Mouse (Mus musculus) ES-Bruce4 (cell line): ENCODE results near the gene Leng1. TPM values are rescaled to one million over a fixed set of nuclear protein-coding genes. Genes with fewer than 3 reads are reported as not detected.

ENCODE experiments used
- H3K27ac ChIP-seq: 2 replicates; pipeline ENCODE4 v1.5.1; 2012; ENCODE audit warnings: low read length, inconsistent platforms; ENCODE audit not compliant: insufficient read depth
- H3K27me3 ChIP-seq: 2 replicates; pipeline ENCODE4 v1.6.1; 2012; ENCODE audit warnings: mild to moderate bottlenecking, low read length, inconsistent platforms; ENCODE audit not compliant: control insufficient read depth, poor library complexity, insufficient read depth, severe bottlenecking
- H3K36me3 ChIP-seq: 2 replicates; pipeline ENCODE4 v1.6.1; 2012; ENCODE audit warnings: inconsistent platforms, mild to moderate bottlenecking, low read length, moderate library complexity; ENCODE audit not compliant: control insufficient read depth, poor library complexity, insufficient read depth, severe bottlenecking
- H3K4me1 ChIP-seq: one replicate; pipeline ENCODE4 v1.8.1; 2011; ENCODE audit warnings: low read length; ENCODE audit not compliant: control insufficient read depth, insufficient read depth
- H3K4me3 ChIP-seq: 2 replicates; pipeline ENCODE4 v1.5.1; 2011; ENCODE audit warnings: low read depth, mild to moderate bottlenecking, low read length
- H3K9ac ChIP-seq: 2 replicates; pipeline ENCODE4 v1.6.1; 2012; ENCODE audit warnings: low read depth, mild to moderate bottlenecking, inconsistent platforms; ENCODE audit not compliant: poor library complexity, severe bottlenecking
- H3K9me3 ChIP-seq: replicated peaks from 2 replicates; pipeline ENCODE4 v1.6.1; 2012; ENCODE audit warnings: mild to moderate bottlenecking, low read length, inconsistent platforms; ENCODE audit not compliant: control insufficient read depth, poor library complexity, insufficient read depth, severe bottlenecking
- CTCF ChIP-seq: IDR thresholded peaks from one replicate; pipeline ENCODE4 v1.8.1; 2011; ENCODE audit warnings: low read depth, low read length
- EP300 ChIP-seq: IDR thresholded peaks from 2 replicates; pipeline ENCODE4 v1.6.1; 2011; ENCODE audit warnings: low read depth, low read length; ENCODE audit not compliant: insufficient read depth
- POLR2A ChIP-seq: IDR thresholded peaks from one replicate; pipeline ENCODE4 v1.8.1; 2011; ENCODE audit warnings: low read length; ENCODE audit not compliant: insufficient read depth
- polyA plus RNA-seq: library from polyadenylated mRNA; stranded (reverse); fragments of >200 nt; gene quantifications from 2 replicates; pipeline ENCODE4 v1.2.4, GENCODE M21; 2011; ENCODE audit warnings: low read depth; ENCODE audit not compliant: missing spikeins, insufficient read depth, insufficient read length

The Leng1 gene
- polyA plus RNA-seq, 1 experiment: 8.3 TPM

DNA sequence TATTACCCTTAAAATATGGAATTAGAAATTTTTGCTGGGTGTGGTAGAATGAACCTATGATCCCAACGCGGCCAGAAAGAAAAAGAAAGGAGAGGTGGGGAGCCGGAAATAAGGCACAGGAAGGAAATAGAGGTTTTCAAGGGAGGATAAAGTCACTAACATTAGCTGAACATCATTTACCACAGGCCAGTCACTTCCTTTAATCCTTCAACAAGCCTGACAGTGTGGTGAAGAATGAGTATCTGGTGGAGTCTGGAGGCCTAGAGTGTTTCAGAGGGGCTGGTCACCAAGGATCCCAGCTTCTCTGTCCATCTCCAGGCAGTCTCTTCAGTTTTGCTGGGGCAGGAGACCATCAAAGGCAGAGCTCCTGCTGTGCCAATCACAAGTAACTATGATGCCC is 55.2 kb downstream of the Leng1 start:
- no peaks in the 10 kb centered on the region for H3K4me1 ChIP-seq
- H3K27me3 ChIP-seq: no peaks in the 10 kb centered on the region
- H3K9ac ChIP-seq: no peak overlapping the region
- no peak overlapping the region for H3K27ac ChIP-seq
- TF ChIP-seq CTCF (no peak), POLR2A (no peak), EP300 (no peak)
- no peak overlapping the region for H3K4me3 ChIP-seq
- no peaks in the 10 kb centered on the region for H3K9me3 ChIP-seq
- H3K36me3 ChIP-seq: no peaks in the 10 kb centered on the region

Other genes starting within 250 kb of the Leng1 start
- gene Cacng6, start 241.6 kb downstream of the Leng1 start, polyA plus RNA-seq: 16.6 and 17.6 TPM in 2 replicates
- 4.7 and 6.3 TPM in 2 replicates for gene Tarm1, start 163.2 kb downstream of the Leng1 start, polyA plus RNA-seq
- 0.37 TPM in 1 of 2 replicates, not detected in the other for gene Oscar, start 49.7 kb downstream of the Leng1 start, polyA plus RNA-seq
- 266 and 305 TPM in 2 replicates for gene Ndufa3, start 48.5 kb downstream of the Leng1 start, polyA plus RNA-seq
- 23.6 and 29.9 TPM in 2 replicates for gene Tfpt, start 35.9 kb downstream of the Leng1 start, polyA plus RNA-seq
- 67.3 and 80.1 TPM in 2 replicates for gene Prpf31, start 35.9 kb downstream of the Leng1 start, polyA plus RNA-seq
- 141 and 161 TPM in 2 replicates for gene Cnot3, start 20.6 kb downstream of the Leng1 start, polyA plus RNA-seq
- 15.9 and 16.4 TPM in 2 replicates for gene Tmc4, start 11.7 kb upstream of the Leng1 start, polyA plus RNA-seq
- gene Tsen34, start 27.0 kb upstream of the Leng1 start, polyA plus RNA-seq: 60.6 and 64.6 TPM in 2 replicates
- gene Mboat7, start 27.7 kb upstream of the Leng1 start, polyA plus RNA-seq: 44.6 and 48.3 TPM in 2 replicates
- 1,660 and 1,729 TPM in 2 replicates for gene Rps9, start 38.2 kb upstream of the Leng1 start, polyA plus RNA-seq
- not detected in 2 replicates for gene Pirb, start 54.6 kb upstream of the Leng1 start, polyA plus RNA-seq
- not detected in 2 replicates for gene Gm15448, start 159.8 kb upstream of the Leng1 start, polyA plus RNA-seq
- not detected in 2 replicates for gene Pira2, start 179.2 kb upstream of the Leng1 start, polyA plus RNA-seq
- gene Gm14548, start 232.3 kb upstream of the Leng1 start, polyA plus RNA-seq: not detected in 2 replicates
- 0.24 TPM in 1 of 2 replicates, not detected in the other for gene Lilra6, start 249.7 kb upstream of the Leng1 start, polyA plus RNA-seq